Mouse (Mus musculus) testis, adult 2 months (tissue): Measurements from ENCODE around the gene Lrmda.

Experiments
- CTCF ChIP-seq: fragments of 200-500 bp; IDR thresholded peaks from 2 replicates; pipeline ENCODE4 v1.5.1; 2012; ENCODE audit warnings: low read depth, mild to moderate bottlenecking, inconsistent platforms, low read length, moderate library complexity; ENCODE audit not compliant: control insufficient read depth, insufficient read depth, insufficient replicate concordance
- POLR2A ChIP-seq: fragments of 200-500 bp; IDR thresholded peaks from 2 replicates; pipeline ENCODE4 v1.6.1; 2012; ENCODE audit warnings: low read depth, mild to moderate bottlenecking, inconsistent platforms, low read length, moderate library complexity; ENCODE audit not compliant: control insufficient read depth

- TF ChIP-seq POLR2A (no peak), CTCF (no peak)
Measured at GRCm38 (mm10) chr14:22042146-22042545, 22.6 kb downstream of the Lrmda start.
